In genomic region chr16:17576825-17577215, GRCm38 (mm10) we compare ENCODE assay signal across 9 mouse cellular contexts. TPM values are rescaled to one million over a fixed set of nuclear protein-coding genes. Genes with fewer than 3 reads are reported as not detected.
DNase-seq lines count a peak whose midpoint lies in the region; ATAC-seq and TF ChIP-seq lines count a peak whose summit lies in the region.
"Had no signal": no experiment of that assay in that cellular context is flagged by ENCODE, and none has a peak within 500 bp of the region (broad histone marks: within the 10 kb centered on the region; RNA-seq: fewer than 3 reads in every experiment).

No protein-coding gene starts in this region.

- WGBS in heart, embryonic 11.5 days (ENCODE audit: insufficient replicate concordance), result 18% methylated on average over 8 of the region's 8 CpGs
- WGBS in forebrain, embryonic 13.5 days, result 15% methylated on average over 8 of the region's 8 CpGs
- 25% methylated on average over 8 of the region's 8 CpGs for WGBS in liver, embryonic 13.5 days (ENCODE audit: insufficient replicate concordance)

- H3K36me3 ChIP-seq in heart, embryonic 11.5 days (ENCODE audit: control insufficient read depth, insufficient read depth, low read length), result no peaks in the 10 kb centered on the region
- no peaks in the 10 kb centered on the region for H3K36me3 ChIP-seq in E14TG2a.4 (ENCODE audit: insufficient read depth, low read length)
- H3K36me3 ChIP-seq in forebrain, embryonic 13.5 days (ENCODE audit: poor library complexity, severe bottlenecking), result no peaks in the 10 kb centered on the region
- no peaks in the 10 kb centered on the region for H3K36me3 ChIP-seq in liver, embryonic 13.5 days

- peaks cover 49% of the 10 kb centered on the region for H3K27me3 ChIP-seq in heart, embryonic 11.5 days (ENCODE audit: control insufficient read depth, insufficient read depth, low read length)
- H3K27me3 ChIP-seq in E14TG2a.4 (ENCODE audit: insufficient read depth, low read length), result peaks cover 57% of the 10 kb centered on the region
- H3K27me3 ChIP-seq in forebrain, embryonic 13.5 days, result peaks cover 40% of the 10 kb centered on the region
- peaks cover 63% of the 10 kb centered on the region for H3K27me3 ChIP-seq in liver, embryonic 13.5 days

- no peak for TF ChIP-seq CTCF in E14TG2a.4 (conservative IDR thresholded peaks at IDR 0.05; ENCODE audit: low read length)

- H3K27ac ChIP-seq in heart, embryonic 11.5 days (ENCODE audit: low read depth, low read length), result no peak overlapping the region
- no peak overlapping the region for H3K27ac ChIP-seq in forebrain, embryonic 13.5 days
- no peak overlapping the region for H3K27ac ChIP-seq in liver, embryonic 13.5 days

- peak overlapping the region; percentile 63 for H3K4me3 ChIP-seq in heart, embryonic 11.5 days (ENCODE audit: low read depth, low read length)
- peak overlapping the region; percentile 81 for H3K4me3 ChIP-seq in E14TG2a.4 (replicated peaks; ENCODE audit: low read length)
- H3K4me3 ChIP-seq in forebrain, embryonic 13.5 days, result peak overlapping the region; percentile 48
- H3K4me3 ChIP-seq in liver, embryonic 13.5 days (replicated peaks), result peak overlapping the region; percentile 59

- no peaks in the 10 kb centered on the region for H3K4me1 ChIP-seq in heart, embryonic 11.5 days (ENCODE audit: control insufficient read depth, insufficient read depth, low read length)
- H3K4me1 ChIP-seq in E14TG2a.4 (replicated peaks; ENCODE audit: low read depth, low read length), result peaks cover 33% of the 10 kb centered on the region
- H3K4me1 ChIP-seq in forebrain, embryonic 13.5 days, result peaks cover 13% of the 10 kb centered on the region; the same call in 1 of the 2 replicates
- H3K4me1 ChIP-seq in liver, embryonic 13.5 days (replicated peaks), result peaks cover 15% of the 10 kb centered on the region

- peak overlapping the region; percentile 93 for H3K4me2 ChIP-seq in heart, embryonic 11.5 days
- peak overlapping the region; percentile 72 for H3K4me2 ChIP-seq in forebrain, embryonic 13.5 days
- peak overlapping the region; percentile 74 for H3K4me2 ChIP-seq in liver, embryonic 13.5 days

- DNase-seq in heart, postnatal 14 days, result no peak
- no peak for DNase-seq in liver, embryonic 13.5 days
- DNase-seq in adrenal gland, postnatal 10 days, result no peak
- no peak for DNase-seq in adrenal gland, adult 18-20 months (ENCODE audit: low spot score in 2 of 2)
- DNase-seq in left cerebral cortex, postnatal 25 days (ENCODE audit: low spot score in 2 of 2), result no peak

- no peaks in the 10 kb centered on the region for H3K9me3 ChIP-seq in heart, embryonic 11.5 days (replicated peaks; ENCODE audit: control insufficient read depth, low read length)
- no peaks in the 10 kb centered on the region for H3K9me3 ChIP-seq in E14TG2a.4 (ENCODE audit: low read length)
- no peaks in the 10 kb centered on the region for H3K9me3 ChIP-seq in forebrain, embryonic 13.5 days (replicated peaks)
- no peaks in the 10 kb centered on the region for H3K9me3 ChIP-seq in liver, embryonic 13.5 days (replicated peaks)

- H3K9ac ChIP-seq in heart, embryonic 11.5 days (ENCODE audit: low read depth, low read length), result peak overlapping the region; percentile 71
- H3K9ac ChIP-seq in forebrain, embryonic 13.5 days, result peak overlapping the region; percentile 64
- H3K9ac ChIP-seq in liver, embryonic 13.5 days, result peak overlapping the region; percentile 49; the same call in 1 of the 2 replicates

- no peak for ATAC-seq in heart, embryonic 11.5 days (replicated peaks; ENCODE audit: insufficient number of reproducible peaks, low FRiP score, low TSS enrichment)
- ATAC-seq in forebrain, embryonic 13.5 days, result no peak
- ATAC-seq in liver, embryonic 13.5 days (ENCODE audit: low read depth), result no peak

- intact Hi-C loops in heart, postnatal 14 days (cut with DNase I), result no loop called here
- intact Hi-C loops in left cerebral cortex, postnatal 25 days (cut with DNase I), result loop anchor here (1.0 kb wide), 1 partner anchor 15 kb away; no protein-coding TSS in a partner anchor

RNA-seq across cellular contexts. Expression of gene Slc7a4, which starts 6.2 kb away (rescaled TPM):
- polyA plus RNA-seq in heart, embryonic 11.5 days (2014; fragmentation: Nextera tagmentation; extraction: Ambion mirVana), result 5.4 and 6.2 TPM in 2 replicates
- total RNA-seq in heart, postnatal 14 days (2021), result 1 to 10 TPM; 1.6 to 1.8 TPM
- polyA plus RNA-seq in forebrain, embryonic 13.5 days (2015; fragmentation: Nextera tagmentation; extraction: Ambion mirVana), result 11.1 and 13.8 TPM in 2 replicates
- polyA plus RNA-seq in liver, embryonic 13.5 days (2015; fragmentation: Nextera tagmentation; extraction: Ambion mirVana), result 1.3 and 1.8 TPM in 2 replicates
- 1 to 10 TPM; 5.5 to 9.0 TPM for total RNA-seq in adrenal gland, postnatal 10 days (2021)
- total RNA-seq in adrenal gland, adult 18-20 months (2021), result 10 to 100 TPM in 1 of 2 experiments, 1 to 10 TPM in 1; 8.7 to 14.2 TPM
- total RNA-seq in left cerebral cortex, postnatal 25 days (2021), result 10 to 100 TPM; 83.2 to 87.4 TPM

RNA-seq across cellular contexts. Expression of gene P2rx6, which starts 15.1 kb away (rescaled TPM):
- 0.51 and 0.70 TPM in 2 replicates for polyA plus RNA-seq in heart, embryonic 11.5 days (2014; fragmentation: Nextera tagmentation; extraction: Ambion mirVana)
- total RNA-seq in heart, postnatal 14 days (2021), result under 1 TPM; 0.54 to 0.84 TPM
- 0.84 and 0.97 TPM in 2 replicates for polyA plus RNA-seq in forebrain, embryonic 13.5 days (2015; fragmentation: Nextera tagmentation; extraction: Ambion mirVana)
- polyA plus RNA-seq in liver, embryonic 13.5 days (2015; fragmentation: Nextera tagmentation; extraction: Ambion mirVana), result 0.09 TPM in 1 of 2 replicates, not detected in the other
- total RNA-seq in adrenal gland, postnatal 10 days (2021), result under 1 TPM; 0.69 to 0.97 TPM
- 1 to 10 TPM; 1.8 to 2.8 TPM for total RNA-seq in adrenal gland, adult 18-20 months (2021)
- total RNA-seq in left cerebral cortex, postnatal 25 days (2021), result under 1 TPM; 0.80 to 0.99 TPM
- total RNA-seq: megakaryocyte progenitor cell, adult 5-6 weeks had no signal

RNA-seq across cellular contexts. Expression of gene Lrrc74b, which starts 15.8 kb away (rescaled TPM):
- not detected in 2 replicates for polyA plus RNA-seq in heart, embryonic 11.5 days (2014; fragmentation: Nextera tagmentation; extraction: Ambion mirVana)
- under 1 TPM; 0.15 to 0.24 TPM for total RNA-seq in heart, postnatal 14 days (2021)
- polyA plus RNA-seq in forebrain, embryonic 13.5 days (2015; fragmentation: Nextera tagmentation; extraction: Ambion mirVana), result 0.32 and 0.77 TPM in 2 replicates
- polyA plus RNA-seq in liver, embryonic 13.5 days (2015; fragmentation: Nextera tagmentation; extraction: Ambion mirVana), result not detected in 2 replicates
- under 1 TPM; 0.48 to 0.58 TPM for total RNA-seq in adrenal gland, postnatal 10 days (2021)
- total RNA-seq in adrenal gland, adult 18-20 months (2021), result not detected
- total RNA-seq in left cerebral cortex, postnatal 25 days (2021), result under 1 TPM; 0.71 to 0.85 TPM

RNA-seq across cellular contexts. Expression of gene Smpd4, which starts 42.3 kb away (rescaled TPM):
- 34.9 and 37.7 TPM in 2 replicates for polyA plus RNA-seq in heart, embryonic 11.5 days (2014; fragmentation: Nextera tagmentation; extraction: Ambion mirVana)
- 10 to 100 TPM; 18.7 to 21.2 TPM for total RNA-seq in heart, postnatal 14 days (2021)
- polyA plus RNA-seq in forebrain, embryonic 13.5 days (2015; fragmentation: Nextera tagmentation; extraction: Ambion mirVana), result 32.7 and 34.3 TPM in 2 replicates
- polyA plus RNA-seq in liver, embryonic 13.5 days (2015; fragmentation: Nextera tagmentation; extraction: Ambion mirVana), result 16.7 and 22.5 TPM in 2 replicates
- total RNA-seq in adrenal gland, postnatal 10 days (2021), result 10 to 100 TPM; 24.4 to 28.0 TPM
- total RNA-seq in adrenal gland, adult 18-20 months (2021), result 10 to 100 TPM; 29.9 to 30.2 TPM
- 10 to 100 TPM; 62.4 to 63.8 TPM for total RNA-seq in left cerebral cortex, postnatal 25 days (2021)

RNA-seq across cellular contexts. Expression of gene Thap7, which starts 45.9 kb away (rescaled TPM):
- polyA plus RNA-seq in heart, embryonic 11.5 days (2014; fragmentation: Nextera tagmentation; extraction: Ambion mirVana), result 31.4 and 34.0 TPM in 2 replicates
- total RNA-seq in heart, postnatal 14 days (2021), result 10 to 100 TPM; 14.3 to 14.7 TPM
- polyA plus RNA-seq in forebrain, embryonic 13.5 days (2015; fragmentation: Nextera tagmentation; extraction: Ambion mirVana), result 58.3 and 59.2 TPM in 2 replicates
- polyA plus RNA-seq in liver, embryonic 13.5 days (2015; fragmentation: Nextera tagmentation; extraction: Ambion mirVana), result 30.1 and 32.0 TPM in 2 replicates
- 10 to 100 TPM; 27.1 to 28.4 TPM for total RNA-seq in adrenal gland, postnatal 10 days (2021)
- total RNA-seq in adrenal gland, adult 18-20 months (2021), result 10 to 100 TPM; 35.1 to 38.5 TPM
- 10 to 100 TPM; 43.7 to 45.4 TPM for total RNA-seq in left cerebral cortex, postnatal 25 days (2021)

Comparison
In these comparisons a context has a peak if more than half of its experiments do, and no peak if none do; other contexts are left out.
1. RNA of gene Slc7a4, which starts 6.2 kb away (total RNA-seq): 83.2 to 87.4 TPM in left cerebral cortex, postnatal 25 days; 8.7 to 14.2 TPM in adrenal gland, adult 18-20 months, 5.5 to 9.0 TPM in adrenal gland, postnatal 10 days and 1.6 to 1.8 TPM in heart, postnatal 14 days; every median in the first group is over 4 times any median in the second.
2. Peak in every context shown above with its lines, with median percentiles within 50 percentile points of each other: H3K4me2 ChIP-seq, H3K4me3 ChIP-seq and H3K9ac ChIP-seq.